Mouse (Mus musculus): ENCODE results near the gene B230217C12Rik. TPM values are rescaled to one million over a fixed set of nuclear protein-coding genes. Genes with fewer than 3 reads are reported as not detected.
A peak's percentile ranks its signal among the peaks of the same experiment; 100 is the strongest.

The B230217C12Rik gene
- polyA plus RNA-seq, 1 experiment from 2014 or later = 29.2 TPM

GRCm38 (mm10) chr11:97802495-97802894, 38.1 kb upstream of the B230217C12Rik start:
- peak overlapping the region; percentile 87 for H3K4me2 ChIP-seq
- WGBS = 44% methylated on average over 6 of the region's 6 CpGs
- peaks cover 67% of the 10 kb centered on the region for H3K4me1 ChIP-seq (replicated peaks)
- H3K4me3 ChIP-seq = no peak overlapping the region; the same call in 1 of the 2 replicates
- H3K27me3 ChIP-seq = no peaks in the 10 kb centered on the region
- no peaks in the 10 kb centered on the region for H3K9me3 ChIP-seq
- no peak overlapping the region for H3K9ac ChIP-seq
- ATAC-seq (ENCODE audit: low FRiP score) = no peak
- no peak overlapping the region for H3K27ac ChIP-seq
- peaks cover 8% of the 10 kb centered on the region for H3K36me3 ChIP-seq

GRCm38 (mm10) chr11:97803847-97804246, 36.7 kb upstream of the B230217C12Rik start:
- no peak for ATAC-seq (ENCODE audit: low FRiP score)
- no peak overlapping the region for H3K4me3 ChIP-seq
- H3K9ac ChIP-seq = no peak overlapping the region
- no peak overlapping the region for H3K27ac ChIP-seq
- WGBS = 74% methylated on average over 5 of the region's 5 CpGs
- peaks cover 22% of the 10 kb centered on the region for H3K36me3 ChIP-seq
- no peaks in the 10 kb centered on the region for H3K9me3 ChIP-seq
- H3K4me2 ChIP-seq = peak overlapping the region; percentile 42; the same call in 1 of the 2 replicates
- H3K4me1 ChIP-seq (replicated peaks) = peaks cover 76% of the 10 kb centered on the region
- H3K27me3 ChIP-seq = no peaks in the 10 kb centered on the region

- Histone ChIP-seq H3K4me3 (peak overlapping the region; percentile 2; the same call in 1 of the 2 replicates), H3K9ac (peak overlapping the region; percentile 52), H3K36me3 (peaks cover 30% of the 10 kb centered on the region), H3K27ac (peak overlapping the region; percentile 85), H3K9me3 (no peaks in the 10 kb centered on the region), H3K27me3 (no peaks in the 10 kb centered on the region), H3K4me1 (replicated peaks) (peaks cover 87% of the 10 kb centered on the region), H3K4me2 (peak overlapping the region; percentile 42)
- ATAC-seq (ENCODE audit: low FRiP score) = 0 out of 2 replicates have a peak, but pooled peaks have one; percentile 3
- 23% methylated on average over 9 of the region's 9 CpGs for WGBS
Observed at GRCm38 (mm10) chr11:97804841-97805661, 35.5 kb upstream of the B230217C12Rik start.

GRCm38 (mm10) chr11:97805662-97806612, 34.6 kb upstream of the B230217C12Rik start:
- Histone ChIP-seq H3K9me3 (no peaks in the 10 kb centered on the region), H3K36me3 (peaks cover 30% of the 10 kb centered on the region), H3K4me2 (peak overlapping the region; percentile 42), H3K27ac (peak overlapping the region; percentile 85), H3K27me3 (no peaks in the 10 kb centered on the region), H3K4me3 (peak overlapping the region; percentile 10), H3K4me1 (replicated peaks) (peaks cover 92% of the 10 kb centered on the region), H3K9ac (peak overlapping the region; percentile 52)
- ATAC-seq (ENCODE audit: low FRiP score) = peak; percentile 62; the same call in 1 of the 2 replicates
- 28% methylated on average over 15 of the region's 15 CpGs for WGBS

GRCm38 (mm10) chr11:97806613-97806964, 34.0 kb upstream of the B230217C12Rik start:
- Histone ChIP-seq H3K9ac (peak overlapping the region; percentile 52; the same call in 1 of the 2 replicates), H3K27me3 (no peaks in the 10 kb centered on the region), H3K4me3 (no peak overlapping the region), H3K4me1 (replicated peaks) (peaks cover 92% of the 10 kb centered on the region), H3K36me3 (peaks cover 30% of the 10 kb centered on the region), H3K27ac (peak overlapping the region; percentile 85), H3K9me3 (no peaks in the 10 kb centered on the region), H3K4me2 (peak overlapping the region; percentile 42)
- WGBS = 51% methylated on average over 7 of the region's 7 CpGs
- ATAC-seq (ENCODE audit: low FRiP score) = no peak

GRCm38 (mm10) chr11:97807626-97808025, 33.0 kb upstream of the B230217C12Rik start:
- Histone ChIP-seq H3K4me1 (replicated peaks) (peaks cover 92% of the 10 kb centered on the region), H3K4me3 (no peak overlapping the region), H3K27ac (peak overlapping the region; percentile 41; the same call in 1 of the 2 replicates), H3K9ac (no peak overlapping the region), H3K9me3 (no peaks in the 10 kb centered on the region), H3K4me2 (no peak overlapping the region), H3K27me3 (no peaks in the 10 kb centered on the region), H3K36me3 (peaks cover 30% of the 10 kb centered on the region)
- 57% methylated on average over 6 of the region's 6 CpGs for WGBS
- ATAC-seq (ENCODE audit: low FRiP score) = no peak

- ATAC-seq (ENCODE audit: low FRiP score) = no peak
- Histone ChIP-seq H3K4me3 (no peak overlapping the region), H3K36me3 (peaks cover 30% of the 10 kb centered on the region), H3K4me2 (no peak overlapping the region), H3K27me3 (no peaks in the 10 kb centered on the region), H3K9me3 (no peaks in the 10 kb centered on the region), H3K4me1 (replicated peaks) (peaks cover 95% of the 10 kb centered on the region), H3K9ac (no peak overlapping the region; the same call in 1 of the 2 replicates), H3K27ac (peak overlapping the region; percentile 41)
- WGBS = 79% methylated on average over 2 of the region's 2 CpGs
Observed at GRCm38 (mm10) chr11:97808093-97808492, 32.5 kb upstream of the B230217C12Rik start.

- Histone ChIP-seq H3K36me3 (peaks cover 30% of the 10 kb centered on the region), H3K4me1 (replicated peaks) (peaks cover 99% of the 10 kb centered on the region), H3K4me3 (no peak overlapping the region), H3K27me3 (no peaks in the 10 kb centered on the region), H3K27ac (peak overlapping the region; percentile 41), H3K9ac (no peak overlapping the region; the same call in 1 of the 2 replicates), H3K9me3 (no peaks in the 10 kb centered on the region), H3K4me2 (no peak overlapping the region)
- 41% methylated on average over 5 of the region's 5 CpGs for WGBS
- no peak for ATAC-seq (ENCODE audit: low FRiP score)
Observed at GRCm38 (mm10) chr11:97808621-97809234, 31.9 kb upstream of the B230217C12Rik start.

GRCm38 (mm10) chr11:97809235-97810121, 31.1 kb upstream of the B230217C12Rik start:
- Histone ChIP-seq H3K4me1 (replicated peaks) (peaks cover 98% of the 10 kb centered on the region), H3K27ac (peak overlapping the region; percentile 41), H3K9ac (no peak overlapping the region), H3K4me2 (no peak overlapping the region), H3K9me3 (no peaks in the 10 kb centered on the region), H3K36me3 (peaks cover 30% of the 10 kb centered on the region), H3K27me3 (no peaks in the 10 kb centered on the region), H3K4me3 (no peak overlapping the region)
- ATAC-seq (ENCODE audit: low FRiP score) = no peak
- 75% methylated on average over 7 of the region's 7 CpGs for WGBS

- no peak for ATAC-seq (ENCODE audit: low FRiP score)
- peaks cover 37% of the 10 kb centered on the region for H3K36me3 ChIP-seq
- H3K9ac ChIP-seq = no peak overlapping the region
- no peak overlapping the region for H3K4me2 ChIP-seq
- 86% methylated on average over 7 of the region's 7 CpGs for WGBS
- peaks cover 98% of the 10 kb centered on the region for H3K4me1 ChIP-seq (replicated peaks)
- peak overlapping the region; percentile 95; the same call in 1 of the 2 replicates for H3K27ac ChIP-seq
- H3K4me3 ChIP-seq = no peak overlapping the region
- H3K27me3 ChIP-seq = no peaks in the 10 kb centered on the region
- no peaks in the 10 kb centered on the region for H3K9me3 ChIP-seq
Observed at GRCm38 (mm10) chr11:97810356-97810755, 30.2 kb upstream of the B230217C12Rik start.

- Histone ChIP-seq H3K4me3 (no peak overlapping the region), H3K27me3 (no peaks in the 10 kb centered on the region), H3K4me1 (replicated peaks) (peaks cover 98% of the 10 kb centered on the region), H3K9ac (0 out of 2 replicates have a peak overlapping the region, but pooled peaks have one; percentile 66), H3K4me2 (peak overlapping the region; percentile 48; the same call in 1 of the 2 replicates), H3K9me3 (no peaks in the 10 kb centered on the region), H3K36me3 (peaks cover 43% of the 10 kb centered on the region), H3K27ac (peak overlapping the region; percentile 95)
- WGBS = 10% methylated on average over 3 of the region's 3 CpGs
- no peak for ATAC-seq (ENCODE audit: low FRiP score)
Observed at GRCm38 (mm10) chr11:97810970-97811369, 29.6 kb upstream of the B230217C12Rik start.
